Mouse (Mus musculus) liver, embryonic 14.5 days (tissue): ENCODE measurements around the gene Plpp2.

Source experiments
- CTCF ChIP-seq: IDR thresholded peaks from 2 replicates; pipeline ENCODE4 v1.5.1; 2016; ENCODE audit warnings: antibody characterized with exemption, low read depth, control low read depth
- EP300 ChIP-seq: IDR thresholded peaks from 2 replicates; pipeline ENCODE4 v1.6.1; 2016; ENCODE audit warnings: antibody characterized with exemption, low read depth

DNA sequence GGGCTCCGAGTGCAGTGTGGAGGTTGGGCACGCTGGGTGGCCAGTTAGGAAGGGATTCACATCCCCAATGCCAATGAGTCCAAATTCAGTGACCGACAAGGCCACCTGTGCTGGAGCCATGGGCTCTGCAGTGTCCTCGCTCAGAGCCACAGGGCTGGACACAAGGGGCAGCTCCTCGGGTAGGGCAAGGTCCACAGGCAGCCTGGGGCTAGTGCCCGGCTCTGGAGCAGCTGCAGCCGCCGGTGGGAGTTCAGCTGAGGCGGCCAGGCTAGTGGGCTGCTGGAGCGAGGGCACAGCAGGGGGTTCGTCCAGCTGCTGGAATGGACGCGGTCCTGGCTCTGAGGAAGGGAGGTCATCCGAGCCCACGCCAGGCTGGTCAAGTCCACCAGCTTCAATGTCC lies 7.9 kb upstream of the Plpp2 start:
- TF ChIP-seq CTCF (no peak), EP300 (no peak)
